Mouse (Mus musculus) hindbrain, embryonic 13.5 days (tissue): ENCODE measurements around the gene Uaca. TPM values are rescaled to one million over a fixed set of nuclear protein-coding genes. Genes with fewer than 3 reads are reported as not detected.

Experiments used
- ATAC-seq: fragments of 200-750 bp; cut with Nextera tagmentation; 2 replicates; pipeline ENCODE4 v1.8.0; 2017; ENCODE audit warnings: moderate TSS enrichment; ENCODE audit not compliant: low FRiP score
- H3K27ac ChIP-seq: fragments of 300-500 bp; sonication (generic); 2 replicates; pipeline ENCODE4 v1.5.1; 2015; ENCODE audit warnings: inconsistent platforms, mild to moderate bottlenecking, moderate library complexity
- H3K27me3 ChIP-seq: fragments of 300-500 bp; sonication (generic); 2 replicates; pipeline ENCODE4 v1.6.1; 2015; ENCODE audit warnings: mild to moderate bottlenecking, inconsistent platforms
- H3K36me3 ChIP-seq: fragments of 300-500 bp; sonication (generic); 2 replicates; pipeline ENCODE4 v1.6.1; 2015; ENCODE audit warnings: mild to moderate bottlenecking, inconsistent platforms
- H3K4me1 ChIP-seq: fragments of 300-500 bp; sonication (generic); replicated peaks from 2 replicates; pipeline ENCODE4 v1.6.1; 2015; ENCODE audit warnings: inconsistent platforms
- H3K4me2 ChIP-seq: fragments of 300-500 bp; sonication (generic); 2 replicates; pipeline ENCODE4 v1.6.1; 2015; ENCODE audit warnings: inconsistent platforms, mild to moderate bottlenecking, moderate library complexity
- H3K4me3 ChIP-seq: fragments of 300-500 bp; sonication (generic); 2 replicates; pipeline ENCODE4 v1.5.1; 2015; ENCODE audit warnings: mild to moderate bottlenecking, inconsistent platforms
- H3K9ac ChIP-seq: fragments of 300-500 bp; sonication (generic); 2 replicates; pipeline ENCODE4 v1.6.1; 2015; ENCODE audit warnings: mild to moderate bottlenecking, inconsistent platforms
- H3K9me3 ChIP-seq: fragments of 300-500 bp; sonication (generic); 2 replicates; pipeline ENCODE4 v1.6.1; 2016; ENCODE audit warnings: inconsistent platforms
- WGBS: fragments of 180-500 bp; shearing (Covaris S2); methylation state at CpG from one replicate; pipeline ENCODE4 v1.1.7; 2015; 5-methylcytosine and 5-hydroxymethylcytosine counted together
- polyA plus RNA-seq: library from polyadenylated mRNA; unstranded; fragments of >200 nt; fragmentation: Nextera tagmentation; extraction: Ambion mirVana; gene quantifications from 2 replicates; pipeline ENCODE4 v1.2.1, GENCODE M21; 2015

The Uaca gene
- polyA plus RNA-seq, 1 experiment from 2014 or later = 22.5 TPM

DNA sequence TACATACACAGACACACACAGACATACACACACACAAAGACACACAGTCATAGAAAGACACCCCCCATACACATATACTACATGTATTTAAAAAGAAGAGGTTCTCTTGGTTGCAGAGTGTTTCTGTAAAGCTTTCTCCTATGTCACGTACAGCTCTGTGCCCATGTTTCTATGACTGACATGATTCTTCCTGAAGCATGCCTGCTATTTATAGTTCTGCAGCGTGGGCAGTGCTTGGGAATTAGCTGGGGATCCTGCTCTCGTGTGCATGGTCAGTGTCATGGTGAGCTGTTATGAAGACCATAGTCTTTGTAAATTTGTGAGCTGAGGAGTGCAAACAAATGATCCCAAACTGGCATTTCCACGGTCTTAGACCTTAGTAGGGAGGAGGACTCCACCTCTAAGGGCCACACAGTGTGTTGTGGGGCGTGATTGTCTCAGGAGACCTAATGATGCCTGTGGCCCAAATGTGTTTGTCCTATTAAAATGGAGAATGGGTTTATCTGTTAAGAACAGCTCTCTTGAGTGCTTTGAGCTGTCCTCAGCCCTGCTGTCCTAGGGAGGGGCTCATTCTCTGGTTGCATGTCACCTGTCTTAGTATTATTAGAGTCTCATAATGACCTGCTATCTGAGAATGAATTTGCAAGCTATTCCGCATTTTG lies 49.2 kb downstream of the Uaca start:
- Histone ChIP-seq H3K9me3 (no peaks in the 10 kb centered on the region), H3K27me3 (no peaks in the 10 kb centered on the region), H3K4me2 (no peak overlapping the region), H3K9ac (no peak overlapping the region), H3K4me1 (peaks cover 16% of the 10 kb centered on the region), H3K27ac (no peak overlapping the region), H3K4me3 (no peak overlapping the region), H3K36me3 (no peaks in the 10 kb centered on the region)
- ATAC-seq = no peak
- WGBS = 77% methylated on average over 6 of the region's 6 CpGs

DNA sequence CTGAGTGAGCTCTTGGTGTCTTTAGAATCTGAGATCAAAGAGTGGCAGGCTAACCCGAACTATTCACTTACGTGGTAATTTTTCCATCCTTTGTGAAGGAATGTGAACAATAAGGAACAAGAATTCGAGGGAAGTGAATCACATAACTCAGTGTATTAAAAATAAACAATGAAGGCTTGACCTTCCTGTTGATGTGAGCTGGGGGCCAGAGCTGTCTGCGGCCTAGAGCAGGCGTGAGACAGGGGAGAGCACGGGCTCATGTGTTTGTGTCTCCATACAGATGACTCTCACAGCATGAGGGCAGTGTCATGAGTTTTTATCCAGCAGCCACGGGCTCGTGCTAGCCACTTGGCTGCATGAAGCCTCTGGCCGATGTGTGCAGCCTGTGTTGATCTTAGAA lies 54.4 kb downstream of the Uaca start:
- WGBS = 21% methylated on average over 9 of the region's 9 CpGs
- peak overlapping the region; percentile 48; the same call in 1 of the 2 replicates for H3K27ac ChIP-seq
- no peaks in the 10 kb centered on the region for H3K36me3 ChIP-seq
- peaks cover 13% of the 10 kb centered on the region for H3K4me1 ChIP-seq
- H3K4me2 ChIP-seq = no peak overlapping the region
- H3K9ac ChIP-seq = no peak overlapping the region
- H3K9me3 ChIP-seq = no peaks in the 10 kb centered on the region
- no peaks in the 10 kb centered on the region for H3K27me3 ChIP-seq
- no peak for ATAC-seq
- no peak overlapping the region for H3K4me3 ChIP-seq

- no peaks in the 10 kb centered on the region for H3K27me3 ChIP-seq
- ATAC-seq = no peak
- H3K9me3 ChIP-seq = no peaks in the 10 kb centered on the region
- no peak overlapping the region for H3K4me3 ChIP-seq
- H3K4me1 ChIP-seq = peaks cover 12% of the 10 kb centered on the region
- no peaks in the 10 kb centered on the region for H3K36me3 ChIP-seq
- H3K27ac ChIP-seq = no peak overlapping the region
- H3K4me2 ChIP-seq = no peak overlapping the region
- no peak overlapping the region for H3K9ac ChIP-seq
- 78% methylated on average over 12 of the region's 12 CpGs for WGBS
Measured at GRCm38 (mm10) chr9:60849986-60850385, 55.6 kb downstream of the Uaca start.

DNA sequence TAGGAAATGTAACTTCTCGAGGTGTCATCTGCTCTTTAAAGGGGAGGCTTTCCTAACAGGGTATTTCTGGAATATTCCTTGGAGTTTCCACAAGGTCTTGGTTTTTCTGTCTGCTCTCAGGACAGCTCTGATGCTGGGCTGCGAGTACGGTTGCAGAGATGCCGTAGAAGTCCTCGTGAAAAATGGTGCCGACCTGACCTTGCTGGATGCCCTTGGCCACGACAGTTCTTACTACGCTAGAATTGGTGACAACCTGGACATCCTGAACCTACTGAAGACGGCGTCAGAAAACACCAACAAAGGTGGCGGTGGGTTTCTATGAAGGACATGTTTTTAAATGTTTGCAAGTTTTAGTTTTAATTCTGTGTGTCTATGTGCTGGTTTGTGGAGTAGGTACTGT lies 59.9 kb downstream of the Uaca start:
- Histone ChIP-seq H3K4me2 (no peak overlapping the region), H3K27ac (no peak overlapping the region), H3K36me3 (no peaks in the 10 kb centered on the region), H3K27me3 (no peaks in the 10 kb centered on the region), H3K9me3 (no peaks in the 10 kb centered on the region), H3K4me3 (no peak overlapping the region), H3K9ac (no peak overlapping the region), H3K4me1 (peaks cover 14% of the 10 kb centered on the region)
- no peak for ATAC-seq
- 95% methylated on average over 11 of the region's 11 CpGs for WGBS

GRCm38 (mm10) chr9:60857833-60858232 lies 63.5 kb downstream of the Uaca start:
- Histone ChIP-seq H3K27ac (peak overlapping the region; percentile 36; the same call in 1 of the 2 replicates), H3K9me3 (no peaks in the 10 kb centered on the region), H3K4me1 (peaks cover 17% of the 10 kb centered on the region), H3K4me2 (no peak overlapping the region), H3K36me3 (0 out of 2 replicates have a peak, but pooled peaks cover 3% of the 10 kb centered on the region), H3K27me3 (no peaks in the 10 kb centered on the region), H3K4me3 (no peak overlapping the region), H3K9ac (no peak overlapping the region)
- WGBS = 29% methylated on average over 5 of the region's 5 CpGs
- ATAC-seq = peak; percentile 74

DNA sequence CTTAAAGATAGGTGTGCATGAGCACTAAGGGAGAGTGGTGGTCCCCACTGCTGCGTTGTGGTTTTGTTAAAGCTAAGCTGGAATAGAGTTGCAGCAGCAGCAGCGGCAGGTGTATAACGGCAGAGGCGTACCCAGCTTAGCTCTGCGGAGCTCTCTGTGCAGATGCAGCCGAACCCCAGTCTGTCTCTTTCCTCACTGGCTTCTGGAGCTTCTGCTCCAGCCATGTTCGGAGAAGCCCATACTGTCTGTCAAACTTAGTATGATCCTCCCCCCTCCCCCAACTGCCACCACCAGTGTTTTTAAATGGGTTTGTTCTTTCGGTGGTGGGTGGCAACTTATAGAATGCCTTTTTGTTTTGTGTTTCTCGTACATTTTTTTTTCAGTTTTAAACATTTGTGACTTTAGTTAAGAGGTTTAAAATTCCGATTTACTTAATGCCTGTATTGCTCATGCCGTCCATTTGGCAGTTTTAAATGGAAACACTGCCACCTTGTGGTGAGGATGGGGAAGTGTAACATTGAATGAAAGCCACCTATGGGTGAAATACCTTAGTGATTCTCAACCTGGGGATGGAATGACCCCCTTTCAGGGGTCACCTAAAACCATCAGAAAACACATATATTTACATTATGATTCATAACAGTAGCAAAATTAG lies 64.1 kb downstream of the Uaca start:
- Histone ChIP-seq H3K4me3 (no peak overlapping the region), H3K36me3 (0 out of 2 replicates have a peak, but pooled peaks cover 3% of the 10 kb centered on the region), H3K27me3 (no peaks in the 10 kb centered on the region), H3K4me2 (peak overlapping the region; percentile 42), H3K4me1 (peaks cover 17% of the 10 kb centered on the region), H3K27ac (peak overlapping the region; percentile 36; the same call in 1 of the 2 replicates), H3K9me3 (no peaks in the 10 kb centered on the region), H3K9ac (no peak overlapping the region)
- no peak for ATAC-seq
- 40% methylated on average over 11 of the region's 11 CpGs for WGBS

DNA sequence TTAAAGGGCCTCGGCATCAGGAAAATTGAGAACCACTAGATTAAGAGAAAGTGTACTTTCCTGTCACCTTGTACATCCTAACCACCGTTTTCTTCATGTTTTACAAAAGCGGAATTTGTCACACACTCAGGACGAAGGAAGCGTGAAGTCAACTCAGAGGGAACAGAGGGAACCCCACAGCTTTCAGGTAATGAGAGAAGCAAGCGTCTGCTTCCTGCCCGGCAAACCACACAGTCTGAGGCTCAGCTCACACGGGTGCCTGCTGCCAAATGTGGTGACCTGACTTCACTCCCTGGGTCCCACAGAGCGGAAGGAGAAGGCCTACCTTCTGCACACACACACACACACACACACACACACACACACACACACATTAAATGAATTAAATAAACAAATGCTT lies 64.7 kb downstream of the Uaca start:
- WGBS = 81% methylated on average over 9 of the region's 9 CpGs
- H3K9ac ChIP-seq = no peak overlapping the region
- H3K27ac ChIP-seq = no peak overlapping the region
- no peak for ATAC-seq
- H3K4me2 ChIP-seq = no peak overlapping the region
- 0 out of 2 replicates have a peak, but pooled peaks cover 3% of the 10 kb centered on the region for H3K36me3 ChIP-seq
- no peaks in the 10 kb centered on the region for H3K27me3 ChIP-seq
- no peaks in the 10 kb centered on the region for H3K9me3 ChIP-seq
- no peak overlapping the region for H3K4me3 ChIP-seq
- H3K4me1 ChIP-seq = peaks cover 17% of the 10 kb centered on the region

DNA sequence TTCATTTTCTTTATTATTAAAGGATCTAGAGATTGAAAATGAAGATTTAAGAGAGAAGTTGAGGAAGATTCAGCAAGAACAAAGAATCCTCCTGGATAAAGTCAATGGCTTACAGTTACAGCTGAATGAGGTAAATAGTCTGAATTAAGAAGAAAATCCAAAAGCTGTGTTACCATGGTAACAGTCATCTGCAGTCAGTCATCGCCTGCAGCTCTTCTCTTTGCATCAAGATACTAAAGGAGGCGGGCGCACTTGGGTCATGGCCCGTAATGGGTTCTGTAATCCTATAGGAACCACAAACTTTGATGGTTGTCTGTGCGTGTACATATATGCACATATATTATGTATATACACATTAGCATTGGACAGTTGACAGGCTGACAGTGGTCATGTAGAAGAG lies 66.7 kb downstream of the Uaca start:
- Histone ChIP-seq H3K9me3 (no peaks in the 10 kb centered on the region), H3K4me2 (no peak overlapping the region), H3K36me3 (0 out of 2 replicates have a peak, but pooled peaks cover 3% of the 10 kb centered on the region), H3K27ac (no peak overlapping the region), H3K4me3 (no peak overlapping the region), H3K4me1 (peaks cover 17% of the 10 kb centered on the region), H3K27me3 (no peaks in the 10 kb centered on the region), H3K9ac (no peak overlapping the region)
- 75% methylated on average over 5 of the region's 5 CpGs for WGBS
- ATAC-seq = no peak

- Histone ChIP-seq H3K27me3 (no peaks in the 10 kb centered on the region), H3K4me3 (no peak overlapping the region), H3K9ac (no peak overlapping the region), H3K4me2 (no peak overlapping the region), H3K27ac (no peak overlapping the region), H3K36me3 (peaks cover 3% of the 10 kb centered on the region; the same call in 1 of the 2 replicates), H3K4me1 (0 out of 2 replicates have a peak, but pooled peaks cover 6% of the 10 kb centered on the region), H3K9me3 (no peaks in the 10 kb centered on the region)
- WGBS = 84% methylated on average over 9 of the region's 9 CpGs
- no peak for ATAC-seq
Measured at GRCm38 (mm10) chr9:60864664-60865063, 70.3 kb downstream of the Uaca start.

DNA sequence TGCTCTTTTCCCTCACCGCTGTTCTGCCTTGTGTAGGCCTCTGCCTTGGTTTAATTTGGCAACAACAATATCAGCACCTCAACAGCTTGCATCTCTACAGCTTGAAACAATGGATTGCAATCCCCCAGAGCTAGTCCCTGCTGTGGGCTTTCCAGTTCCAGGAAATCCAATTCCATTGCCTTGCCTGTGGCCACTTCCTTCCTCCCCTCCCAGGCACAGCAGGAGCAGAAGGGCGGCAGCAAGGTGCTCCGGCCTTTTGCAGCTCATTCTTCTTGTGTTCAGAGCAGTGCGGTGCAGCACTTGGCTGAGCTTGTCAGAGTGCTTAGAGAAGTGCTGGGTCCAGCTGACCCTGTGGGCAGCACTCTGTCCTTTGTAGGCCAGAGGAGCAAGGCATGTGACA lies 71.5 kb downstream of the Uaca start:
- no peak overlapping the region for H3K27ac ChIP-seq
- H3K9ac ChIP-seq = no peak overlapping the region
- no peaks in the 10 kb centered on the region; the same call in 1 of the 2 replicates for H3K36me3 ChIP-seq
- no peaks in the 10 kb centered on the region for H3K9me3 ChIP-seq
- 32% methylated on average over 4 of the region's 4 CpGs for WGBS
- ATAC-seq = no peak
- H3K4me1 ChIP-seq = peaks cover 14% of the 10 kb centered on the region; the same call in 1 of the 2 replicates
- H3K4me2 ChIP-seq = no peak overlapping the region
- no peak overlapping the region for H3K4me3 ChIP-seq
- H3K27me3 ChIP-seq = no peaks in the 10 kb centered on the region

GRCm38 (mm10) chr9:60870451-60870850 lies 76.1 kb downstream of the Uaca start:
- no peaks in the 10 kb centered on the region for H3K9me3 ChIP-seq
- peaks cover 8% of the 10 kb centered on the region; the same call in 1 of the 2 replicates for H3K36me3 ChIP-seq
- H3K27me3 ChIP-seq = no peaks in the 10 kb centered on the region
- no peak for ATAC-seq
- no peak overlapping the region for H3K4me3 ChIP-seq
- H3K4me2 ChIP-seq = no peak overlapping the region
- H3K9ac ChIP-seq = no peak overlapping the region
- peaks cover 15% of the 10 kb centered on the region for H3K4me1 ChIP-seq
- 87% methylated on average over 18 of the region's 18 CpGs for WGBS
- no peak overlapping the region for H3K27ac ChIP-seq

GRCm38 (mm10) chr9:60870919-60871503 lies 76.7 kb downstream of the Uaca start:
- no peak overlapping the region for H3K4me3 ChIP-seq
- WGBS = 91% methylated on average over 28 of the region's 28 CpGs
- peaks cover 8% of the 10 kb centered on the region; the same call in 1 of the 2 replicates for H3K36me3 ChIP-seq
- ATAC-seq = no peak
- H3K4me1 ChIP-seq = peaks cover 20% of the 10 kb centered on the region
- no peaks in the 10 kb centered on the region for H3K27me3 ChIP-seq
- no peak overlapping the region for H3K9ac ChIP-seq
- no peak overlapping the region for H3K4me2 ChIP-seq
- H3K9me3 ChIP-seq = no peaks in the 10 kb centered on the region
- no peak overlapping the region for H3K27ac ChIP-seq
